Mouse (Mus musculus) retina, adult 2 months (tissue): ENCODE results near the gene Park7.

Experiments used
- DNase-seq: peaks from one replicate; pipeline ENCODE4 v3.0.0-alpha.2; 2012; ENCODE audit warnings: low read depth, low spot score

Park7 gene

GRCm38 (mm10) chr4:150914290-150914733, at the start of gene Park7, which contains the start of gene Tnfrsf9:
Gene Park7, minus strand, starts transcription at chr4:150914437.
Gene Tnfrsf9, plus strand, starts transcription at chr4:150914562.
- DNase-seq, result peak; percentile 91

- DNase-seq, result no peak
Measured at GRCm38 (mm10) chr4:150963711-150964110, 49.5 kb upstream of the Park7 start.

DNA sequence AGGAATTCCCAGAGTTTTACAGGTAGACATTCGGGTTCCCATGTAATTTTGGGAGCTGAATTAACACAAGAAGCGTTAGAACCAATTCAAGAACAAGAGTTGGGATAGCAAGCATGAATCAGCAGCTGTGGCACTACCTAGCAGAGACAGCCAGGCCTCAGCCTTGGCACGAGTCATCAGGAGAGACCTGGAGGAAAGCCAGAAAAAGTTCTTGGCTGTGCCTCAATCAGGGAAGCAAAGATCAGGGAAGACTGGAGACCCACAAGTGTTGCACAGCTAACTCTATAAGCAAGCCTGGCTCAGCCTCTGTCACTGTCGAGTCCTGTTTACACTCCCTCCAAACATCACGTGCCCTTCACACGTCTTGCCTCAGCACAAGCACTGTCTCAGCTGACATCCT, 48.0 kb upstream of the Park7 start:
- DNase-seq, result no peak

- DNase-seq, result no peak
Measured at GRCm38 (mm10) chr4:150958536-150958935, 44.3 kb upstream of the Park7 start.

DNA sequence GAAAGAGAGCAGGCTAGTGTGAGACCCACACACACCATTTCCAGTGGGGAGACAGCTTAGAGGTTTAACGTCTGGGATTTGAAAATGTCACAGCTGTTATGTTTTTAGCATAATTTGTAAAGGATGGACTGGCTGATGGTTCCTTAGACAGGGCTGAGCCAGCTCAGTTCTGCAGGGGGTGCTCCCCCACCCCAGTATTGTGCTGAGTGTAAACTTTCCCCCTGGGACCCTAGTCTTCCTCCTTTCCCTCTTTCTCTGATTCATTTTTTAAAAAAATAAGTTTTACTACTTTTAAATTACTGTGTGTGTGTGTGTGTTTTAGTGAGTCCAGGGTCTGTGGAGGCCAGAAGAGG, 42.8 kb upstream of the Park7 start:
- no peak for DNase-seq

GRCm38 (mm10) chr4:150956369-150957105, 42.3 kb upstream of the Park7 start:
- peak; percentile 56 for DNase-seq

GRCm38 (mm10) chr4:150950972-150951371, 36.7 kb upstream of the Park7 start:
- DNase-seq, result no peak

DNA sequence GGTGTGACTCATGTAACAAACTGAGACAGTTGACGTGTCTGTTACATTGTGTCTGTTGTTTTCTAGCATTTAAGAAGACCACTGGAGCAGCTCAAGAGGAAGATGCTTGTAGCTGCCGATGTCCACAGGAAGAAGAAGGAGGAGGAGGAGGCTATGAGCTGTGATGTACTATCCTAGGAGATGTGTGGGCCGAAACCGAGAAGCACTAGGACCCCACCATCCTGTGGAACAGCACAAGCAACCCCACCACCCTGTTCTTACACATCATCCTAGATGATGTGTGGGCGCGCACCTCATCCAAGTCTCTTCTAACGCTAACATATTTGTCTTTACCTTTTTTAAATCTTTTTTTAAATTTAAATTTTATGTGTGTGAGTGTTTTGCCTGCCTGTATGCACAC, 30.5 kb upstream of the Park7 start:
- no peak for DNase-seq

DNA sequence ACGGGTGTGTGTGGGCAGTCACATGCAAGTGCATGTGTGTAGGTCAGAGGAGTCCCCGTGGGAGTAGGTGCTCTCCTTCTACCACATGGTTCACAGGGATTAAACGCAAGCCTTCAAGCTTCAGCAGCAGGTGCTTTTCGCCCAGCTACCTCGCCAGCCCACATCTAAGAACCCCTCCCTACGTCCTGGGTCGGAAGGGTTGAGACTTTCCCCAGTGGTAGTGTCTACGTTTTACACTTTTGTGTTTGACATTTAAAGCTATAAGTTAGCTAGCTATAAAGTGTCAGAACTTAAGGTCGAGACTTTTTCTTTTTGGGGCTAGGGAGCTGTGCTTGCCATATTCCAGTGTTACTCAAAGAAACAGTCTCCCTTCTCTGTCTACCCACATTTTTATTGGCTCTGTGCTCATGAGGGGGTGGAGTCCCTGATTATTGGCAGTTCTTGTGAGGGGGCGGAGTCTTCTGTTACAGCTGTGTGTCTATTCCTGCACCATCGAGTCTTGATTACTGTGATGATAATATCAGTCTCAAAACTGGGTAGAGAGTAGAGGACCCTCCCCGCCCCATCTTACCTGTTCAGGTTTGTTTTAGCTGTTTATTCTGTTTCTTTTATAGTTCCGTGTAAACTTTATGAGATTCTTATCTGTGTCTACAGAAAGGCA, 25.9 kb upstream of the Park7 start:
- DNase-seq, result no peak

DNA sequence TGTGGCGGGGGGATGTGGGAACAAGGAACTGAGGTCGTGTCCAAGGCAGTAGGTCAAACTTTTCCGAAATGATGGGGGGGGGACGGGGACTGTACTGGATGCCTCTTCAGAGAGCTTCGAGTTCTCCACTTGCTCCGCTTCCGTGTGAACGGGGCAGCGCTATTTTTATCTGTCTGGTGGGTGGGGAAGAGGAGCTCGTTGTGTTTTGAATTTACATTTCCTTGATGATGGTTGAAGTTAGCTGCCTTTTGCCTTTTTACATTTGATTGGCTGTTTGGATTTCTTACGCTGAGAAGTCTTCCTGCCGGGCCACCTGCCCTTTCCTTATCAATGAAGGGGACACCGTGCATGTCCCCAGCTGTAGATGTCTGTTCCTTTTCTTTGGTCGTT, 23.8 kb upstream of the Park7 start:
- no peak for DNase-seq

GRCm38 (mm10) chr4:150937293-150938062, 23.2 kb upstream of the Park7 start:
- DNase-seq, result no peak

- DNase-seq, result no peak
Measured at GRCm38 (mm10) chr4:150933503-150933902, 19.3 kb upstream of the Park7 start.

DNA sequence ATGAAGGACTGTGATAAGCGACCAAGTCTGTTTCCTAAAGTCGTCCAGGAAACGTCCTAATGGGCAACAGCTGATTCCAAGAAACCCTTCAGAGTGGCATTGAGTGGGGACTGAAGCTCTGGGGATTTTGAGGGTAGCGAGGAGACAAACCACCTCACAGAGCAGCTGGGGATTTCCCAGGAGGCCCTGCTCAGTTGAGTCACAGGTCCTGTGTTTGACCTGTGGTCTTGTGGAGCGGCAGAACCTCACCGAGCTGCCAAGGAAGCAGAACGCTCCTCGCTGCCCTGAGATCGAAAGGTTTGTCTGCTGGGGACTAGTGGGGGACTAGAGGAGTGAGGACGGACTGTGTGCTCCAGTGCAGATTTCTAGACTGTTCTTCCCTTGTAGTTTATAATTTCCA, 13.6 kb upstream of the Park7 start:
- no peak for DNase-seq

DNA sequence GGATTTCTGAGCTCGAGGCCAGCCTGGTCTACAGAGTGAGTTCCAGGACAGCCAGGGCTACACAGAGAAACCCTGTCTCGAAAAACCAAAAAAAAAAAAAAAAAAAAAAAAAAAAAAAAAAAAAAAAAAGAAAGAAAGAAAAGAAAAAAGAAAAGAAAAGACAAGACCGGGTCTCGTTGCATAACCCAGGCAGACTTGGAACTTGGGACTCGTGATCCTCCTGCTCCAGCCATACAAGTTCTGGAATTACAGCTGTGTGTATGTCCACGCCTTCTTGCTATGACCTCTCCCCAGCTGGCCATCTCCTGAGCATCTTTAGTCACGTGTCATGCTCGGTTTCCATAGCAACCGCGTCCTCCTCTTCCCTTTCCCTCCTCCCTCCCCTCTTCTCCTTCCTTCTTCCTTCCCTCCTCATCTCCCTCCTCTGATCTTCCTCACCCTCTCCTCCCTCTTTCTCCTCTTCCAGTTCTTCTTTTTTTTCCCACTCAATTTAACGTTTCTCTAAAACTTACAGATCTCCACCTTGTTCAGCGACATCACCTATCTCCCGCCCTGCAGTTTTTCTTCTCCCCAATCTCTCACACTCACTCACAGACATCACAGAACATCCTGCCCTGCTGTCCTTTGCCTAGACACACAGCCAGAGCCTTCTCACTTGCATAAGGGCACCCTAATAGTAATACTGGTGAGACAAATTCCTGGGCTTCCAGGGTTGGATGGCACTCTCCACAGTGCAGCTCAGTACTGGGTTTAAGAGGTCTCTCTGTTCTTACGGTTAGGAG, 12.9 kb upstream of the Park7 start:
- no peak for DNase-seq

DNA sequence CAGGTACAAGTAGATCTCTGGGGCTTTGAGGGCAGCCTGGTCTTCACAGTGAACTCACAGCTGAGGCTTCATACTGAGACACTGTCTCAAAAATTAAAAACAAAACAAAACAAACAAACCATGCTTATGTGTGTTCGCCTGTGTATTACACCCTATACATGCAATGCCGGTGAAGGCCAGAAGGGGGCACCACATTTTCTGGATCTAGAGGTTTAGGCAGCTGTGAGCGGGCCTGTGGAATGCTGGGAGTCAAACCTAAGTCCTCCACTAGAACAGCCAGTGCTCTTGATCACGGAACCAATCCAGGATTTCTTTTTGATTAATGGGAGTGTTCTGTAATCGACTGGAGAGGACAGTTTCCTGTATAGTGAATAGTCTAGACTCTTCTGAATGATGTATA, 11.7 kb upstream of the Park7 start:
- no peak for DNase-seq

GRCm38 (mm10) chr4:150924936-150925335, 10.7 kb upstream of the Park7 start:
- no peak for DNase-seq

DNA sequence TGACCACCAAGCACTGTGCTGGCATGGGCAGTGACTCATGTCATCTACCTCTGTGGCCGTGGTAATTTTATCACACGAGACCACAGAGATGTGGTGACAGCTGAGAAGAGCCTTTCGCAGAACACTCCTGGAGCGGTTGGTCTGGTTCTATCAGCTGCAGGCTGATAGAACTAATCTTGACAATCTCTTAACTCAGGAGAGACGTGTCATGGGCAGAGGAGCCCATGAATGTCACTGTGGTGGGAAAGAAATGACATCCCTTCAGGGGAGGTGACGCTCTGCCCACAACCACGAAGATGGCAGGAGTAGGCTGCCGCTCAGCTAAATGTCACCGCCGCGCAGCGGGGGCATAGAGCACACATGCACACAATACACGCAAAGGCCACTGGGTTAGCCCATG, 10.1 kb upstream of the Park7 start:
- DNase-seq, result no peak

- DNase-seq, result no peak
Measured at GRCm38 (mm10) chr4:150921206-150921605, 7.0 kb upstream of the Park7 start.

DNA sequence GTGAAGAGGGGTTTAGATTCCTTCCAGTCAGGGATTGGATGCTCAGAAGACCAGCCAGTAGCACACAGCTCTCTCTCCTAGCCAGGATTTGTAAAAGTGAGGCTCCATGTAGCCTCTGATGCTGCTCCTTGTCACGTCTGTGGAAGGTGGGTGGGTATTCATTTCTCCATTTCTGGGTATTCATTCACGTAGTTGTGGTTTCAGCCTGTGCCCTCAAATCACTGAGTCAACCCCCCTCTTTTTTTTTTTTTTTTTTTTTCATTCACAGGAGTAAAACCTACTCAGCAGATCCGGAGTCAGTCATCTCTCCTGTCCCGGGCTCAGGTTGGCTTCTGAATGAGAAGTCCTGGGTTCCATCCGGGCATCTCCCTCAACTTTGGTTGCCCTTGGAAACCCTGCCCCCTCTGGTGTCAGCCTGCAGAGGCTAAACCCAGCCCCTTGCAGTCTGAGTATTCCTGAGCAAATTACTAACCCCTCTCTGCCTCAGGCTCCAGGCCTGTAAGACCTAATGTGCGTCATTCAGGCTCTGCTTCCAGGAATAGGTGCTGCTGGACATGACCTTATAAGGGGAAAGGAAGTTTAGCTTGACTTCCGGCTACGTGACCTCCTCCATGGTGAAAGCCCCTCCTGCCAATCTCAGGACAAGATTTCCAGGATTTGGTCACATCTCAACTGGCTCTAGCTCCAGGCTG, 3.2 kb upstream of the Park7 start:
- no peak for DNase-seq

- DNase-seq, result no peak
Measured at GRCm38 (mm10) chr4:150915181-150915906, 1.1 kb upstream of the Park7 start.

DNA sequence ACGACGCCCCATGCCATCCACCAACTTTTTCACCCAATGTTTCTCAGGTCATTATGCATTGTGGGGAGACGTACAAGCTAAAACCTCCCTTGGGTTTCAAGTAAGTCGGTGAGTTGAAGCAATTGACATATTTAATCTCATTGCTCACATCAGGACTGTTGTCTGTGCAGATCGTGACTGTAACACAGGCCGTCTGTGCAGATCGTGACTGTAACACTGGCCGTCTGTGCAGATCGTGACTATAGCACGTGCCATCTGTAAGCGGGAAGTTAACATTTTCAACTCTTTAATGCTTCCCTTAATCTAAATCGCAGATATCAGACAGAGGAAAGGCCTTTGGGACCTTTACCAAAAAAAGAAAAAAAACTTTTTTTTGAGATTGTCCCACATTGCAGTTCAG, 494 bp downstream of the Park7 start:
- no peak for DNase-seq
